Mouse (Mus musculus) ES-E14 (cell line): ENCODE data around the gene Pdzd2.

Source experiments
- CHD2 ChIP-seq: IDR thresholded peaks from 2 replicates; pipeline ENCODE4 v1.6.1; 2014; ENCODE audit warnings: mild to moderate bottlenecking, low read depth, low read length, inconsistent platforms
- HCFC1 ChIP-seq: IDR thresholded peaks from 2 replicates; pipeline ENCODE4 v1.6.1; 2012; ENCODE audit warnings: low read length, inconsistent platforms, borderline replicate concordance; ENCODE audit not compliant: insufficient read depth
- MAFK ChIP-seq: IDR thresholded peaks from 2 replicates; pipeline ENCODE4 v1.6.1; 2014; ENCODE audit warnings: mild to moderate bottlenecking, low read depth, low read length, inconsistent platforms; ENCODE audit not compliant: insufficient read depth
- ZC3H11A ChIP-seq: IDR thresholded peaks from 2 replicates; pipeline ENCODE4 v1.6.1; 2012; ENCODE audit warnings: low read depth, mild to moderate bottlenecking, inconsistent platforms, low read length, borderline replicate concordance
- ZNF384 ChIP-seq: IDR thresholded peaks from 2 replicates; pipeline ENCODE4 v1.6.1; 2012; ENCODE audit warnings: low read depth, low read length, inconsistent platforms

DNA sequence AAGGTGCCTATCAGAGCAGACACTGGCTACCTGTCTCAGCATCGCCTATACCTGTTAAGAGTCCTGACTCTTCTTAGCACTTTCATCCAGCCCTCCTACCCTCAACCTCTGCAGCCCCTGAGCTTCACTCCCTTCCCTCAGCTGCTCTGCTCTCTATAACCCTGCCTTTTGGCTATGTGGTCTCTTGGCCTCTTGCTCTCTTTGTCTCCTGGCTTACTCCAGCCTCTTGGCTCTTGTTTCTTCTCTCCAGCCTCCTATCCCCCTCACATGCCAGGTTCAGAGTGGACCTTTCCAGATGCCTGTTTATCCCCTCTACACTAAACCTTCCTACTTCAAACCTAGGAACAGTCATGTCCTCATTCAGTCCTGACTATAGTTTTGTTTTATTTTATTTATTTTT, 415.4 kb downstream of the Pdzd2 start:
- no peak for TF ChIP-seq ZC3H11A
- TF ChIP-seq ZNF384, result no peak
- no peak for TF ChIP-seq MAFK
- TF ChIP-seq HCFC1, result no peak
- no peak for TF ChIP-seq CHD2
